Mouse (Mus musculus) adrenal gland, postnatal 36 days (tissue): ENCODE results near the gene Mex3a. TPM values are rescaled to one million over a fixed set of nuclear protein-coding genes. Genes with fewer than 3 reads are reported as not detected.

Source experiments
- DNase-seq, 2 experiments: peaks; one replicate each; pipeline ENCODE4 v3.0.0; 2021; ENCODE audit warnings: mixed read lengths in 1 of 2
- total RNA-seq, 2 experiments: library from RNA; stranded (reverse); gene quantifications; 2 replicates each; pipeline ENCODE4 v1.2.3; 2021

Mex3a gene
- total RNA-seq, 2 experiments from 2014 or later: 3.1 to 4.3 TPM

DNA sequence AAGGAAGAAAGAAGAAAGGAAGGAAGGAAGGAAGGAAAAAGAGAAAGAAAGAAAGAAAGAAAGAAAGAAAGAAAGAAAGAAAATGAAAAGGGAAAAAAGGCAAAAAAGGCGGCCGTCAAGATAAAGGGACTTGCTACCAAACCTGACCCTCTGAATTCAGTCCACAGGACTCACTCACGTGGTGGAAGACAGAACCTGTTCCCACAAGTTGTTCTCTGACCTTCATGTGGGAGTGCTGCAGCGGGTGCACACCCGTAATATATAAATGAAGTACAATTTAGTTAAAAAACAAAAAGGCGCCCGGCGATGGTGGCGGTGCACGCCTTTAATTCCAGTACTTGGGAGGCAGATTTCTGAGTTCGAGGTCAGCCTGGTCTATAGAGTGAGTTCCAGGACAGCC, 3.5 kb upstream of the Mex3a start:
- DNase-seq: no peak

DNA sequence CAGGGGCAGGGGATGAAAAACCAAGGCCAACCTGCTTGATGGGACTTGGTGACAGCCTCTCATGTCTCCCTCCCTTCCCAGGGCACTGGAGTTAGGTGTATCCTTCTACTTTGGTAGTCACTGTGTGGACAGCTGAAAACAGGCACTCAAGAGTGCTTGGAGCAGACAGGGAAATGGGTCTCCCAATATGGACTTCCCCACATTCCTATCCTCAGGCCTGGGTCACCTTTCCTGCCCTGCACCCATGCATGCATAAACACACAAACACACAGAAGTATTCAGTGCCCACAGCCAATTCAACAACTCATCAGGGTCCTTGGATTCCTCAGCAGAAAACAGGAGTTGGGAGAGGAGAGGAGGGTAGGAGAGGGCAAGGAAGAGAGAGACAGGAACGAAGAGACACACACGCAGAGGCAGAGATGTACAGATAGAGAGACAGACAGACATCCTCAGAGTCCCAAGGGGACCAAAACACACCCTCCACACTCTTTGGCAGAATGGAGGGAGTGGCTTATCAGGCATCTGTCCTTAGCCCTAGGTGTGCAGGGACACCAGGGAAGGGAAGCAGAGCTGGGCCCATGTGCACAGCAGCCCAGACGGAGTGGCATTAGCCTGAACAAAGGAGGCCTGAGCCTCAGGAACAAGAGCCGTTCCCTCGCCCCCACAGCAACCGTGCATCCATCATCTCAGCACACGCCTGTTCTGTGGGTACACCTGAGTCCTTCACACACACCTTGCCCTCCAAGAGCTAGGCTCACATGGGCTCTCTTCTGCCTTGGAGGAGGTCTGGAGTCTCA, 2.8 kb upstream of the Mex3a start:
- no peak for DNase-seq

DNA sequence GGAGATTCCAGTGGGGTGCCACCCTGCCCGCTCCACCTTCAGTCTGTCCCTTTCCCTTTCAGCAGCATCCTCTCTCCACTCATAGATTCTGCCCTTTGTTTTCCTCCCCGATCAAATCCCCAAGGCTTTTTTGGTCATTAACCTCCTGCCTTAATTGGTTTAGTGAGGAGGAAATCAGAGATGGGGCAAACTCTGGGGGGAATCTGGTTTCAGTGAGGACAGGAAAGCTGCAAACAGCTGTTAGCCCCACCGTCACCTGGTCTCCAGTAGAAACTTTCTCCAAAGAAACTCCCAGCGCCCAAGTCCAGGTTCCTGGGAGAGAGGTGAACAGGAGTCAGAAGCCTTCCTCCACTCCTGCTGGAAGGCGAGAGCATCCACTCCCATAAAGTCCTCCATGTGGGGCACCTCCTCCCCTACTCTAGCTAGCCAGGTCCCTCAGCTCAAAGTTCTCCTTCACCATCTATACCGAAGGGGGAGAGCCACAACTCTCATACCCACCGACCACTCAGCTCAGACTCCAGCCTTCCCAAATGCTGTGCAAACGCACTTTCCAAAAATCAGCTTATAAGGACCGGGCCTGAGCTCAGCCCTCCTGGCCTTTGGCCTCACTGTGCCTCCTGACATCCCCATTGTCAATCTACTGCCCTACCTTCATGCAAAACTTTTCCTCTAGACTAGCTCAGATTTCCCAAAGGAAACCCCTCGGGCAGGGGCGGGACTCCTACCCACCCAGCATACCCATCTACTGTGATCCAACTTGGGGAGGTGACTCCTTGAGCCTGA, 1.9 kb upstream of the Mex3a start:
- no peak for DNase-seq

GRCm38 (mm10) chr3:88531348-88532298, 572 bp upstream of the Mex3a start:
- DNase-seq: peak; percentile 90 to 94

- DNase-seq: peak in 1 of 2 experiments; percentile 41
Observed at GRCm38 (mm10) chr3:88532689-88533511, 705 bp downstream of the Mex3a start.

DNA sequence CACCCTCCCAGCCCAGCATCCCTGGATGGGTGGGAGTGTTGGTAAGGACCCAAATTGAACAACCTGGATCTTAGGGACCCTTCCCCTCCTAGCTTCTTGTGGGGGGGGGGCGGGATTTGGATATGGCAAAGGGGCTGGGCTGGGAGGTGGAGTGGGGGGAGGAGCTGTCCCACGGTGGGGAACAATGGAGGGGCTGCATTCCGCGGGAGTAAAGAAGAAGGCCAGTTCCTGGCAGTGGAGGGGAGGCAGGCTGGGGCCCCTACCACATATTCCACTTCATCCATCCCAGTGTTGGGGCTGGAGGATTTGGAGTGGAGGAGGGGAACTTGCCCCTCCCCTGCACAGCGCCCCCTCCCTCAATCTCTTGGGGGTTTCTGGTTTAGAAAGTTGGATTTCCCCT, 1.5 kb downstream of the Mex3a start:
- DNase-seq: no peak

- DNase-seq: no peak
Observed at GRCm38 (mm10) chr3:88535005-88535404, 2.8 kb downstream of the Mex3a start.

DNA sequence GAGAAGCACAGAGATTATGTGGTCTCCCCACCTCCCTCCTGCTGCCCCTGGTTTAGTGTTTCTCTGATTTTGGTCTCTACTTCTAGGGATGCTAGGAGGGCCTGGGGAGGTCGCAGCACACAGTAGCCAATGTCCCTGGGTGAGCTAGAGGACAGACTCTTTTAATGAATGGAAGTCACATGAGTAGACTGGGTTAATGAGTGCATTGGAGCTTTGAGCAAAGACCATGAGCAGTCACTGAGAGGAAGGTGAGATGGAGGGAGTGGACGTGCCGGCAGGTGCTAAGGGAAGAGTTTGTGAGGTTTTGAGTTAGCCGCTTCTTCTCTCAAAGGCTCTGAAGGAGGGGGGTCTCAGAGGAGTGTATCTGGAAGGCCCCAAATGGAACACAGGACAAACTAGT, 3.3 kb downstream of the Mex3a start:
- DNase-seq: no peak

- DNase-seq: peak; percentile 86 to 89
Observed at GRCm38 (mm10) chr3:88536103-88536930, 4.1 kb downstream of the Mex3a start.

DNA sequence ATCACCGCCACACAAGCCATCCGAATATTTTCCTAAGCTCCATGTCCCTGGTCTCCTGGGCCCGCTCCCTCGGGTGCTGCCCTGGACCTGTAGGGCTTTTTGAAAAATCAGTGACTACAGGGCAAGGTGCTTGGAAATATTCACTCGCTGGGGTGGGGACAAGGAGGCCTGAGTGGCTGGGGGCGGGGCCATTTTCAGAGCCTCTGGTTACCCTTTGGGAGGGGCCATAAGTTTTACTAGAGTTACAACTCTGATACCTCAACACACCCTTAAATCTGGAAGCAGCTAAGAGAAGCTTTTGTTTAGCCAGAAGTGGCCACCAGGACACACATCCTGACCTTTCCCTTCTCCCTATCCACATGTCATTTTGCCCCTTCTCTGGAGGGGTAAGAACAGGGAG, 5.0 kb downstream of the Mex3a start:
- no peak for DNase-seq

- no peak for DNase-seq
Observed at GRCm38 (mm10) chr3:88538271-88539145, 6.3 kb downstream of the Mex3a start.

DNA sequence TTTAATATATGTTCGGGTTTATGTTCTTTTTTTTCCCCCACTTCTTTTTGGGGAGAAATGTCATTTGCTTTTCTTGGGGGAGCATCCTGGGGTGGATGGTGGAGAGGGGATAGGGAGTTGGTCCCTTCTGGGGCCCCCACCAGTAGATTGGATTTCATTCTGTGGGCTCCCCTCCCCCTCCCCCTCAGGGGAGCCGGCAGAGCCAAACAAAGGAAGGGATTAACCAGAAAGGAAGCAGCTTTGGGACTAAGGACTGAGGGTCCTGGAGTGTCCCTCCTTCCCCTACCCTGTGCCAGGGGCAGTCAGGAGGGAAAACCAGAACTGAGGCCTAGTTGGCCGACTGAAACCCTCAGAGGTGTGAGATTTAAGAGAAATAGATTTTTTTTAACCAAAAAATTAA, 7.2 kb downstream of the Mex3a start:
- DNase-seq: no peak

- DNase-seq: no peak
Observed at GRCm38 (mm10) chr3:88540085-88540484, 7.9 kb downstream of the Mex3a start.

GRCm38 (mm10) chr3:88541622-88542401, 9.6 kb downstream of the Mex3a start:
- DNase-seq: no peak

GRCm38 (mm10) chr3:88542486-88542885, 10.3 kb downstream of the Mex3a start:
- no peak for DNase-seq

- no peak for DNase-seq
Observed at GRCm38 (mm10) chr3:88543174-88543573, 11.0 kb downstream of the Mex3a start.

GRCm38 (mm10) chr3:88543651-88544410, 11.6 kb downstream of the Mex3a start:
- DNase-seq: no peak

GRCm38 (mm10) chr3:88544514-88544913, 12.3 kb downstream of the Mex3a start:
- DNase-seq: peak; percentile 43 to 63
